Mouse (Mus musculus): ENCODE measurements around the gene Gdpgp1. TPM values are rescaled to one million over a fixed set of nuclear protein-coding genes. Genes with fewer than 3 reads are reported as not detected.

The Gdpgp1 gene
- polyA plus RNA-seq, 2 experiments from 2014 or later = 8.4 to 11.4 TPM

GRCm38 (mm10) chr7:80280998-80281397, 48.3 kb downstream of the Gdpgp1 start:
- no peak for ATAC-seq

- no peak for ATAC-seq
Measured at GRCm38 (mm10) chr7:80281646-80282045, 49.0 kb downstream of the Gdpgp1 start.

GRCm38 (mm10) chr7:80283226-80283918, 50.7 kb downstream of the Gdpgp1 start:
- ATAC-seq = no peak

- no peak for ATAC-seq
Measured at GRCm38 (mm10) chr7:80284391-80284790, 51.7 kb downstream of the Gdpgp1 start.

- ATAC-seq = no peak
Measured at GRCm38 (mm10) chr7:80285725-80286124, 53.1 kb downstream of the Gdpgp1 start.

GRCm38 (mm10) chr7:80287736-80288135, 55.1 kb downstream of the Gdpgp1 start:
- no peak for ATAC-seq

Other genes starting within 250 kb of the Gdpgp1 start
- gene Zfp710, start 208.1 kb upstream of the Gdpgp1 start, polyA plus RNA-seq (2017; shearing (Covaris generic)) = 1 to 10 TPM; 4.1 to 7.0 TPM
- 10 to 100 TPM; 22.4 to 23.9 TPM for gene Idh2, start 117.5 kb upstream of the Gdpgp1 start, polyA plus RNA-seq (2017; shearing (Covaris generic))
- 10 to 100 TPM; 19.2 to 26.0 TPM for gene Sema4b, start 46.0 kb upstream of the Gdpgp1 start, polyA plus RNA-seq (2017; shearing (Covaris generic))
- 10 to 100 TPM; 86.5 to 98.1 TPM for gene Cib1, start 52 bp upstream of the Gdpgp1 start, polyA plus RNA-seq (2017; shearing (Covaris generic))
- gene Ttll13, start 13.5 kb downstream of the Gdpgp1 start, polyA plus RNA-seq (2017; shearing (Covaris generic)) = under 1 TPM in 1 of 2 experiments, not detected in 1; 0.94 TPM
- 10 to 100 TPM; 28.9 to 34.0 TPM for gene Ngrn, start 28.4 kb downstream of the Gdpgp1 start, polyA plus RNA-seq (2017; shearing (Covaris generic))
- 10 to 100 TPM; 28.9 to 44.3 TPM for gene Vps33b, start 36.8 kb downstream of the Gdpgp1 start, polyA plus RNA-seq (2017; shearing (Covaris generic))
- gene Prc1, start 61.6 kb downstream of the Gdpgp1 start, polyA plus RNA-seq (2017; shearing (Covaris generic)) = 10 to 100 TPM; 16.9 to 30.3 TPM
- gene Rccd1, start 91.6 kb downstream of the Gdpgp1 start, polyA plus RNA-seq (2017; shearing (Covaris generic)) = 1 to 10 TPM; 6.0 to 6.1 TPM
- 10 to 100 TPM; 38.1 to 79.1 TPM for gene Unc45a, start 108.1 kb downstream of the Gdpgp1 start, polyA plus RNA-seq (2017; shearing (Covaris generic))
- gene Hddc3, start 110.2 kb downstream of the Gdpgp1 start, polyA plus RNA-seq (2017; shearing (Covaris generic)) = 1 to 10 TPM; 6.9 to 7.2 TPM
- 10 to 100 TPM; 10.4 to 22.3 TPM for gene Man2a2, start 138.5 kb downstream of the Gdpgp1 start, polyA plus RNA-seq (2017; shearing (Covaris generic))
- 1 to 10 TPM in 1 of 2 experiments, under 1 TPM in 1; 0.11 to 2.5 TPM for gene Fes, start 155.1 kb downstream of the Gdpgp1 start, polyA plus RNA-seq (2017; shearing (Covaris generic))
- 1 to 10 TPM; 5.5 to 7.3 TPM for gene Furin, start 172.6 kb downstream of the Gdpgp1 start, polyA plus RNA-seq (2017; shearing (Covaris generic))

Measured in CD4-positive, CD25-positive, alpha-beta regulatory T cell, adult 4 months (primary cell).